Comparison of ENCODE assay signal across 8 mouse cellular contexts in genomic region chr2:25224766-25225752, GRCm38 (mm10). TPM values are rescaled to one million over a fixed set of nuclear protein-coding genes. Genes with fewer than 3 reads are reported as not detected.
A peak's percentile ranks its signal among the peaks of the same experiment; 100 is the strongest.
DNase-seq lines count a peak whose midpoint lies in the region; ATAC-seq lines count a peak whose summit lies in the region.

No protein-coding gene starts in this region.

- WGBS in limb, embryonic 13.5 days, result 3% methylated on average over 41 of the region's 41 CpGs
- WGBS in midbrain, embryonic 15.5 days, result 2% methylated on average over 41 of the region's 41 CpGs

- peak; percentile 94 to 97 for DNase-seq in B cell, adult 2 months
- peak; percentile 100 for DNase-seq in brain, adult 2 months (ENCODE audit: low read depth, low spot score)
- DNase-seq in heart, adult 9 months (ENCODE audit: low spot score in 2 of 2), result peak; percentile 100
- DNase-seq in kidney, adult 9 months, result peak; percentile 100
- DNase-seq in spleen, adult 18-20 months, result peak; percentile 89 to 97

- H3K27ac ChIP-seq in limb, embryonic 13.5 days, result peak overlapping the region; percentile 97
- peak overlapping the region; percentile 99 for H3K27ac ChIP-seq in midbrain, embryonic 15.5 days

- H3K4me3 ChIP-seq in limb, embryonic 13.5 days, result peak overlapping the region; percentile 91
- peak overlapping the region; percentile 61 for H3K4me3 ChIP-seq in midbrain, embryonic 15.5 days

- ATAC-seq in erythroblast, adult 5-6 weeks (replicated peaks; ENCODE audit: low FRiP score, poor library complexity, severe bottlenecking), result peak; percentile 77
- peak; percentile 98 for ATAC-seq in limb, embryonic 13.5 days (ENCODE audit: low FRiP score, low read depth)
- ATAC-seq in midbrain, embryonic 15.5 days (replicated peaks), result peak; percentile 97

- peak overlapping the region; percentile 68 for H3K9ac ChIP-seq in limb, embryonic 13.5 days
- H3K9ac ChIP-seq in midbrain, embryonic 15.5 days, result peak overlapping the region; percentile 77

- H3K4me1 ChIP-seq in limb, embryonic 13.5 days, result peaks cover 18% of the 10 kb centered on the region
- peaks cover 20% of the 10 kb centered on the region for H3K4me1 ChIP-seq in midbrain, embryonic 15.5 days

- H3K27me3 ChIP-seq in limb, embryonic 13.5 days, result no peaks in the 10 kb centered on the region
- no peaks in the 10 kb centered on the region for H3K27me3 ChIP-seq in midbrain, embryonic 15.5 days (replicated peaks)

- H3K9me3 ChIP-seq in limb, embryonic 13.5 days, result no peaks in the 10 kb centered on the region
- no peaks in the 10 kb centered on the region for H3K9me3 ChIP-seq in midbrain, embryonic 15.5 days

- peaks cover 13% of the 10 kb centered on the region for H3K36me3 ChIP-seq in limb, embryonic 13.5 days
- H3K36me3 ChIP-seq in midbrain, embryonic 15.5 days (replicated peaks), result no peaks in the 10 kb centered on the region

- peak overlapping the region; percentile 64 for H3K4me2 ChIP-seq in limb, embryonic 13.5 days (replicated peaks)
- peak overlapping the region; percentile 51 for H3K4me2 ChIP-seq in midbrain, embryonic 15.5 days

RNA-seq across cellular contexts. Expression of gene Tubb4b, which starts 0.6 kb away (rescaled TPM):
- total RNA-seq in erythroblast, adult 5-6 weeks (2015; ENCODE audit: low replicate concordance), result 161 and 203 TPM in 2 replicates
- total RNA-seq in erythroblast, adult 5-6 weeks (2017; ENCODE audit: low replicate concordance), result 205 and 234 TPM in 2 replicates
- polyA plus RNA-seq in limb, embryonic 13.5 days (2015; fragmentation: Nextera tagmentation; extraction: Ambion mirVana), result 423 and 425 TPM in 2 replicates
- polyA plus RNA-seq in midbrain, embryonic 15.5 days (2015; fragmentation: Nextera tagmentation; extraction: Ambion mirVana), result 364 and 396 TPM in 2 replicates

RNA-seq across cellular contexts. Expression of gene Fam166a, which starts 6.5 kb away (rescaled TPM):
- not detected in 2 replicates for total RNA-seq in erythroblast, adult 5-6 weeks (2015; ENCODE audit: low replicate concordance)
- not detected in 2 replicates for total RNA-seq in erythroblast, adult 5-6 weeks (2017; ENCODE audit: low replicate concordance)
- not detected in 2 replicates for polyA plus RNA-seq in limb, embryonic 13.5 days (2015; fragmentation: Nextera tagmentation; extraction: Ambion mirVana)
- 0.43 and 0.78 TPM in 2 replicates for polyA plus RNA-seq in midbrain, embryonic 15.5 days (2015; fragmentation: Nextera tagmentation; extraction: Ambion mirVana)

RNA-seq across cellular contexts. Expression of gene Slc34a3, which starts 9.1 kb away (rescaled TPM):
- total RNA-seq in erythroblast, adult 5-6 weeks (2015; ENCODE audit: low replicate concordance), result not detected in 2 replicates
- total RNA-seq in erythroblast, adult 5-6 weeks (2017; ENCODE audit: low replicate concordance), result not detected in 2 replicates
- polyA plus RNA-seq in limb, embryonic 13.5 days (2015; fragmentation: Nextera tagmentation; extraction: Ambion mirVana), result not detected in 2 replicates
- not detected in 2 replicates for polyA plus RNA-seq in midbrain, embryonic 15.5 days (2015; fragmentation: Nextera tagmentation; extraction: Ambion mirVana)

RNA-seq across cellular contexts. Expression of gene Stpg3, which starts 10.6 kb away (rescaled TPM):
- total RNA-seq in erythroblast, adult 5-6 weeks (2015; ENCODE audit: low replicate concordance), result not detected in 2 replicates
- total RNA-seq in erythroblast, adult 5-6 weeks (2017; ENCODE audit: low replicate concordance), result 0.34 TPM in 1 of 2 replicates, not detected in the other
- polyA plus RNA-seq in limb, embryonic 13.5 days (2015; fragmentation: Nextera tagmentation; extraction: Ambion mirVana), result 0.11 TPM in 1 of 2 replicates, not detected in the other
- not detected in 2 replicates for polyA plus RNA-seq in midbrain, embryonic 15.5 days (2015; fragmentation: Nextera tagmentation; extraction: Ambion mirVana)

RNA-seq across cellular contexts. Expression of gene Rnf224, which starts 11.5 kb away (rescaled TPM):
- total RNA-seq in erythroblast, adult 5-6 weeks (2015; ENCODE audit: low replicate concordance), result not detected in 2 replicates
- total RNA-seq in erythroblast, adult 5-6 weeks (2017; ENCODE audit: low replicate concordance), result not detected in 2 replicates
- not detected in 2 replicates for polyA plus RNA-seq in limb, embryonic 13.5 days (2015; fragmentation: Nextera tagmentation; extraction: Ambion mirVana)
- not detected in 2 replicates for polyA plus RNA-seq in midbrain, embryonic 15.5 days (2015; fragmentation: Nextera tagmentation; extraction: Ambion mirVana)

Comparison
In these comparisons a context has a peak if more than half of its experiments do, and no peak if none do; other contexts are left out.
1. Peak in every context shown above with its lines: DNase-seq, ATAC-seq, H3K4me3 ChIP-seq and H3K27ac ChIP-seq.